Mouse (Mus musculus): ENCODE measurements around the gene Olfr704. TPM values are rescaled to one million over a fixed set of nuclear protein-coding genes. Genes with fewer than 3 reads are reported as not detected.
"Not testable (repeated sequence)": the region's sequence is repeated elsewhere in the genome, so short reads cannot be mapped to it uniquely, and the experiment has no call there.

The Olfr704 gene
- total RNA-seq (2021) = not detected

DNA sequence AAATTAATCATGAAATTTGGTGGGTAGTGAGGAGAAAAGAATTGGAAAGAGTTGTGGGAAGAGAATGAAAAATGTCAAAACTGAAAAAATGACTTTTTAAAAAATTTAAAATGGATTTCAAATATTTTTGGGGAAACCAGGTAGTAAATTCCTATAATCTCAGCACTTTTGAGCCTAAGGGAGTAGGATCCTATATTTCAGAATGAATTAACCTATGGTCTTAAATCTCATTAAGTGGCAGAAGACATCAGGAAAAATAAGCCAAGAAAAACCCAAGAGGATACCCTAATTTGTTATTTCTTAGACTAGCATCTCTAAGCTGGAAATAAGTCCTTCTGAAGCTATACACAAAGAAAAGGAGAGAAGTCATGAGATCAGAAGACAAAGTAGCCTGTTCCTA lies at the start of gene Olfr704:
Gene Olfr704 (plus strand): TSS at position 301 of the 400 bp plus-strand sequence.
- intact Hi-C loops (cut with DNase I) = no loop called here
- no peak for DNase-seq (ENCODE audit: low spot score in 2 of 2)

DNA sequence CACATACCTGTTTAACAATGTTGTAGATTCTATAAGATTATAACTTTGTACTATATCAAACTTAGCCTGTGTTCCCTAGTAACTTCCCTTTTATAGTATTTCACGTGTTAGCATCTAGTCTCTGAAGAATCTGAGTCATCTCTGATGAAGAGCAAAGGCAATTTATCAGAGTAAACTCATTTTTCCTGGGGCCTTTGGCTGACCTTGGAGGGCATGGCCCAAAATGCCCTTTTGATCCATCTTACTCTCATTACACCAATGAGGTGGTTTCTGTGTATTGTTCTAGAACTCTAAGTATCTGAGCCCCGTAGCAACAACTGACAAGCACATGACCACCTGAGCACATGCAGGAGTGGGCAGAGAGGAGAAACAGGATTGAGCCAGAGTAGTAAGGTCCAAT lies 49.2 kb upstream of the Olfr704 start, which contains the start of gene Olfr701:
Gene Olfr701 (plus strand): TSS at position 301 of the 400 bp plus-strand sequence.
- intact Hi-C loops (cut with DNase I) = no loop called here

DNA sequence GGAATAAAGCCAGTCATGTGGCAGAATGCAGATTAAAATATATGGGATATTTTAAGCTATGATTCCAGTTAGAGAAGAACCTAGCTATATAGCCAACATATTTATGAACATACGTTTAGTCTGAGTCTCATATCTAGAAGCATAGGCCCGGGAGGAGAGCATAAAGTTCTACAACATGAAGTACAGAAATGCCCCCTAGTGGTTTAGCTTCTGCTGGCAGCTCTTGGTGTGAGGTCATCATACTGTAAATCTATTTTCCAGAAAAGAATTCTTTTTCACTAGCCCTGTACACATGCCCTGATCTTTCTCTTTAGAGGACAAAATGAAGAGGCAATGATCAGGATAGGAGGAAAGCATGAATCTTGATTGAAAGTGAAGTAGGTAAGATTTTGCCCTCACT lies 47.2 kb upstream of the Olfr704 start:
- DNase-seq (ENCODE audit: low spot score in 2 of 2) = no peak
- intact Hi-C loops (cut with DNase I) = no loop called here

More for the DNA sequence above, 49.2 kb upstream of the Olfr704 start, which contains the start of gene Olfr701:
- DNase-seq (ENCODE audit: low spot score in 2 of 2) = no peak

DNA sequence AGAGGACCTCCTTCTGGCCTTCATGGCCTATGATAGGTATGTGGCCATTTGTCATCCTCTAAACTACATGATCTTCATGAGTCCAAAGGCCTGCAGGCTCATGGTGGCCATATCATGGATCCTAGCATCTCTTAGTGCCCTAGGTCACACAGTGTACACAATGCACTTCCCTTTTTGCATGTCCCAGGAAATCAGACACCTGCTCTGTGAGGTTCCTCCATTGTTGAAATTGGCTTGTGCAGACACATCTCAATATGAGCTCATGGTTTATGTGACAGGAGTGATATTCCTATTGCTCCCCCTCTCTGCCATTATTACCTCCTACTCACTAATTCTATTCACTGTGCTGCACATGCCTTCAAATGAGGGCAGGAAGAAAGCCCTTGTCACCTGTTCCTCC lies 44.6 kb upstream of the Olfr704 start:
- intact Hi-C loops (cut with DNase I) = no loop called here
- DNase-seq (ENCODE audit: low spot score in 2 of 2) = no peak

- intact Hi-C loops (cut with DNase I) = no loop called here
- DNase-seq (ENCODE audit: low spot score in 2 of 2) = no peak
Observed at GRCm38 (mm10) chr7:106833793-106834192, 29.2 kb upstream of the Olfr704 start, which contains the start of gene Olfr702. Gene Olfr702 (minus strand): TSS chr7:106833893.

DNA sequence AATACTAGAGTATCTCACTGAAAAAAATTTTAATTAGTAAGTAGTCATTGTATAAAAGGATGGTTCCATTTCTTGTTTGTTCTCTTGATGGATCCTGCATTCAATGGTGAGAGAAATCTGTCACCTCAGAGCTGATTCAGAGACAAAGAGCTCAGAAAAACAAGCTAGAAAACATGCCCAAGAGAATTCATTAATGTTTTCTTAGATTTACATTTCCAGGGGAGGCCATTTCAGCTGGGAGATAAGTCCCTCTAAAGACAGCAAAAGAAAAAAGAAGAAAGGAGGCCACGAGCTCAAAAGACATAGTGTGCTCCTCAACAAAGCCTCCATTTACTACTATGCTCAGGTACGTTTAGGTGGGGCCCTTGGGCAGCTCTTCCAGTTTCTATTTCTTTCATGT lies 19.9 kb upstream of the Olfr704 start, which contains the start of gene Olfr703:
Gene Olfr703 (plus strand): TSS at position 301 of the 400 bp plus-strand sequence.
- intact Hi-C loops (cut with DNase I) = no loop called here
- DNase-seq (ENCODE audit: low spot score in 2 of 2) = no peak

- no peak for DNase-seq (ENCODE audit: low spot score in 2 of 2)
- intact Hi-C loops (cut with DNase I) = no loop called here
Observed at GRCm38 (mm10) chr7:106876791-106877190, 13.8 kb downstream of the Olfr704 start, which contains the start of gene Olfr705. Gene Olfr705 (minus strand): TSS chr7:106876891.

- no peak for DNase-seq (ENCODE audit: low spot score in 2 of 2)
- intact Hi-C loops (cut with DNase I) = no loop called here
Observed at GRCm38 (mm10) chr7:106888062-106888461, 25.1 kb downstream of the Olfr704 start, which contains the start of gene Olfr706. Gene Olfr706 (minus strand): TSS chr7:106888162.

DNA sequence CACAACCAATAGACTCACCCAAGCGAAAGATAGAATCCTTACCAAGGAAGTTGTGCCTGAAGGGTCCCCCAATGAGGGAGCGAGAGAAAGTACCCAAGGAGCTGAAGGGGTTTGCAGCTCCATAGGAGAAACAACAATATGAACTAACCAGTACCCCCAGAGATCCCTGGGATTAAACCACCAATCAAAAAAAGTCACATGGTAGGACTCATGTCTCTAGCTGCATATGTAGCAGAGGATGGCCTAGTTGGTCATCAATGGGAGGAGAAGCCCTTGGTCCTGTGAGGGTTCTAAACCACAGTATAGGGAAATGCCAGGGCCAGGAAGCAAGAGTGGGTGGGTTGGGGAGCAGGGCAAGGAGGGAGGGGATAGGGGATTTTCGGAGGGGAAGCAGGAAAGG lies 38.2 kb downstream of the Olfr704 start, which contains the start of gene Olfr707:
Gene Olfr707 (minus strand): TSS at position 101 of the 400 bp plus-strand sequence.
- DNase-seq (ENCODE audit: low spot score in 2 of 2); intact Hi-C loops (cut with DNase I): not testable (repeated sequence)

DNA sequence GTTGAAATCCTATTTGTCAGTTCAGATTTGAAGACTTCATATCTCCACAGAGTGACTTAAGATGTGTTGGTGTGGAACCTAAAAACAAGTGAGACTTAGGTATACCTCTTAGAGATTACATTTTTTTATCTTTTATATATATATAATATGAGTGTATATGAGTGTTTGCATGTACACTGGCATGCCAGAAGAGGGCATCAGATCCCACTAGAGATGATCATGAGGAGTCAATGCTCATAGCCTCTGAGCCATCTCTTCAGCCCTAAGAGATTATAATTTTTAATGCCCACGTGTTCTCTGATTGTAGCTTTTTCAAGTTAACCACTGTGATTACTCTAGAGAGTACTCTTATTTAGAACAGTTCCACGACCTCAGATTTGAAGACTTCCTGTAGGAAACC lies 44.7 kb downstream of the Olfr704 start, which contains the start of gene Olfr1532-ps1:
Gene Olfr1532-ps1 (plus strand): TSS at position 326 of the 400 bp plus-strand sequence.
- intact Hi-C loops (cut with DNase I) = no loop called here
- no peak for DNase-seq (ENCODE audit: low spot score in 2 of 2)

Other genes starting within 250 kb of the Olfr704 start
- gene Olfr693, start 182.6 kb upstream of the Olfr704 start, total RNA-seq (2021) = not detected
- not detected for gene Olfr694, start 171.4 kb upstream of the Olfr704 start, total RNA-seq (2021)
- gene Olfr695, start 146.8 kb upstream of the Olfr704 start, total RNA-seq (2021) = not detected
- not detected for gene Olfr697, start 120.7 kb upstream of the Olfr704 start, total RNA-seq (2021)
- not detected for gene Olfr698, start 107.8 kb upstream of the Olfr704 start, total RNA-seq (2021)
- gene Olfr699, start 70.0 kb upstream of the Olfr704 start, total RNA-seq (2021) = not detected
- gene Olfr700, start 54.4 kb upstream of the Olfr704 start, total RNA-seq (2021) = not detected
- gene Olfr701, start 49.1 kb upstream of the Olfr704 start, total RNA-seq (2021) = not detected
- gene Olfr702, start 29.3 kb upstream of the Olfr704 start, total RNA-seq (2021) = not detected
- not detected for gene Olfr703, start 19.8 kb upstream of the Olfr704 start, total RNA-seq (2021)
- gene Olfr705, start 13.7 kb downstream of the Olfr704 start, total RNA-seq (2021) = not detected
- not detected for gene Olfr706, start 25.0 kb downstream of the Olfr704 start, total RNA-seq (2021)
- not detected for gene Olfr707, start 38.1 kb downstream of the Olfr704 start, total RNA-seq (2021)
- not detected for gene Olfr1532-ps1, start 44.8 kb downstream of the Olfr704 start, total RNA-seq (2021)
- gene Olfr709-ps1, start 69.0 kb downstream of the Olfr704 start, total RNA-seq (2021) = under 1 TPM in 1 of 2 experiments, not detected in 1; 0.09 TPM
- gene Olfr710, start 85.1 kb downstream of the Olfr704 start, total RNA-seq (2021) = not detected
- gene Olfr6, start 100.8 kb downstream of the Olfr704 start, total RNA-seq (2021) = not detected
- gene Olfr711, start 112.3 kb downstream of the Olfr704 start, total RNA-seq (2021) = not detected
- gene Olfr2, start 142.9 kb downstream of the Olfr704 start, total RNA-seq (2021) = not detected
- gene Olfr713, start 168.0 kb downstream of the Olfr704 start, total RNA-seq (2021) = not detected
- not detected for gene Olfr714, start 207.8 kb downstream of the Olfr704 start, total RNA-seq (2021)
- gene Olfr17, start 230.0 kb downstream of the Olfr704 start, total RNA-seq (2021) = not detected
- gene Olfr715b, start 247.2 kb downstream of the Olfr704 start, total RNA-seq (2021) = not detected

Measured in left cerebral cortex, postnatal 36 days (tissue).